Mouse (Mus musculus) MEL (cell line): ENCODE data around the gene Rhcg. TPM values are rescaled to one million over a fixed set of nuclear protein-coding genes. Genes with fewer than 3 reads are reported as not detected.

Experiments used
- DNase-seq: peaks from one replicate; pipeline ENCODE4 v3.0.0; 2011; ENCODE audit warnings: low read depth, low spot score
- H3K27ac ChIP-seq: 2 replicates; pipeline ENCODE4 v1.5.1; 2012; ENCODE audit warnings: low read depth, mild to moderate bottlenecking, control low read depth, low read length, moderate library complexity; ENCODE audit not compliant: control insufficient read depth
- H3K27me3 ChIP-seq, 2 experiments: fragments of 150-350 bp in 1 of 2; sonication (generic) in 1 of 2; 2 replicates each; pipeline ENCODE4 v1.6.1; 2012; ENCODE audit warnings: low read length in 2 of 2, mild to moderate bottlenecking in 2 of 2, improper control_type of control experiment in 1 of 2, moderate library complexity in 1 of 2; ENCODE audit not compliant: insufficient read depth in 2 of 2, control insufficient read depth in 1 of 2
- H3K36me3 ChIP-seq, 2 experiments: 2 replicates each; pipeline ENCODE4 v1.6.1; 2012 to 2014; ENCODE audit warnings: low read length in 2 of 2, improper control_type of control experiment in 1 of 2, inconsistent platforms in 1 of 2, mild to moderate bottlenecking in 1 of 2; ENCODE audit not compliant: insufficient read depth in 2 of 2, control insufficient read depth in 1 of 2
- H3K4me1 ChIP-seq, 2 experiments: fragments of 150-350 bp in 1 of 2; sonication (generic) in 1 of 2; 2 replicates each; pipeline ENCODE4 v1.6.1; 2012; ENCODE audit warnings: low read length in 2 of 2, improper control_type of control experiment in 1 of 2, mild to moderate bottlenecking in 1 of 2; ENCODE audit not compliant: insufficient read depth in 2 of 2, control insufficient read depth in 1 of 2
- H3K4me3 ChIP-seq, 2 experiments: fragments of 150-350 bp in 1 of 2; sonication (generic) in 1 of 2; 2 replicates each; pipeline ENCODE4 v1.5.1; 2012; ENCODE audit warnings: low read depth in 2 of 2, low read length in 2 of 2, mild to moderate bottlenecking in 2 of 2, moderate library complexity in 2 of 2, control low read depth in 1 of 2, improper control_type of control experiment in 1 of 2; ENCODE audit not compliant: control insufficient read depth in 1 of 2, insufficient read depth in 1 of 2
- H3K79me2 ChIP-seq: 2 replicates; pipeline ENCODE4 v1.6.1; 2012; ENCODE audit warnings: mild to moderate bottlenecking, low read length, moderate library complexity; ENCODE audit not compliant: control insufficient read depth, poor library complexity, insufficient read depth
- H3K9ac ChIP-seq: 2 replicates; pipeline ENCODE4 v1.6.1; 2012; ENCODE audit warnings: low read depth, mild to moderate bottlenecking, control low read depth, low read length, moderate library complexity; ENCODE audit not compliant: control insufficient read depth, poor library complexity, severe bottlenecking
- H3K9me3 ChIP-seq: fragments of 150-350 bp; sonication (generic); replicated peaks from 2 replicates; pipeline ENCODE4 v1.6.1; 2012; ENCODE audit warnings: mild to moderate bottlenecking, low read length, improper control_type of control experiment, moderate library complexity; ENCODE audit not compliant: insufficient read depth
- BHLHE40 ChIP-seq: IDR thresholded peaks from 2 replicates; pipeline ENCODE4 v1.6.1; 2012; ENCODE audit warnings: low read depth, mild to moderate bottlenecking, inconsistent platforms, low read length, improper control_type of control experiment, borderline replicate concordance
- E2F4 ChIP-seq: IDR thresholded peaks from 2 replicates; pipeline ENCODE4 v1.6.1; 2011; ENCODE audit warnings: low read depth, low read length, improper control_type of control experiment, borderline replicate concordance
- JUND ChIP-seq: IDR thresholded peaks from 2 replicates; pipeline ENCODE4 v1.6.1; 2011; ENCODE audit warnings: low read depth, mild to moderate bottlenecking, improper control_type of control experiment, low read length
- MAFK ChIP-seq: IDR thresholded peaks from 2 replicates; pipeline ENCODE4 v1.6.1; 2011; ENCODE audit warnings: low read depth, mild to moderate bottlenecking, low read length, improper control_type of control experiment, borderline replicate concordance
- MAX ChIP-seq: IDR thresholded peaks from 2 replicates; pipeline ENCODE4 v1.6.1; 2011; ENCODE audit warnings: low read length, improper control_type of control experiment
- MYB ChIP-seq: IDR thresholded peaks from 2 replicates; pipeline ENCODE4 v1.6.1; 2011; ENCODE audit warnings: mild to moderate bottlenecking, low read depth, low read length, improper control_type of control experiment
- MYC ChIP-seq: IDR thresholded peaks from 2 replicates; pipeline ENCODE4 v1.6.1; 2011; ENCODE audit warnings: low read depth, mild to moderate bottlenecking, low read length, improper control_type of control experiment, moderate library complexity
- POLR2AphosphoS5 ChIP-seq: IDR thresholded peaks from 2 replicates; pipeline ENCODE4 v1.6.1; 2012; ENCODE audit warnings: low read depth, borderline replicate concordance, mild to moderate bottlenecking, inconsistent platforms, low read length, moderate library complexity, mixed read lengths
- RAD21 ChIP-seq: IDR thresholded peaks from 2 replicates; pipeline ENCODE4 v1.6.1; 2011; ENCODE audit warnings: mild to moderate bottlenecking, low read depth, low read length, improper control_type of control experiment
- USF2 ChIP-seq, 2 experiments: IDR thresholded peaks; 2 replicates each; pipeline ENCODE4 v1.6.1; 2011 to 2012; ENCODE audit warnings: improper control_type of control experiment in 2 of 2, low read length in 2 of 2, borderline replicate concordance in 1 of 2, inconsistent platforms in 1 of 2, low read depth in 1 of 2, mild to moderate bottlenecking in 1 of 2; ENCODE audit not compliant: insufficient read depth in 1 of 2
- ZMIZ1 ChIP-seq: IDR thresholded peaks from 2 replicates; pipeline ENCODE4 v1.6.1; 2012; ENCODE audit warnings: low read depth, mild to moderate bottlenecking, inconsistent platforms, low read length, improper control_type of control experiment, moderate library complexity
- polyA plus RNA-seq, 2 experiments: library from polyadenylated mRNA; stranded (reverse) in 1 of 2; unstranded in 1 of 2; fragments of >175 nt in 1 of 2; fragments of >200 nt in 1 of 2; gene quantifications; 2 replicates each; pipeline versions ENCODE4 v1.2.1 to v1.2.4; 2012; ENCODE audit warnings: low replicate concordance in 2 of 2, low read depth in 1 of 2; ENCODE audit not compliant: insufficient read length in 2 of 2, insufficient read depth in 1 of 2, missing spikeins in 1 of 2
- total RNA-seq: library from RNA; depleted of rRNA; stranded (reverse); fragments of 300-350 nt; gene quantifications from 2 replicates; pipeline ENCODE4 v1.2.3, GENCODE M21; 2012; rRNA removed

The Rhcg gene
- total and polyA plus RNA-seq, 3 experiments: not detected

DNA sequence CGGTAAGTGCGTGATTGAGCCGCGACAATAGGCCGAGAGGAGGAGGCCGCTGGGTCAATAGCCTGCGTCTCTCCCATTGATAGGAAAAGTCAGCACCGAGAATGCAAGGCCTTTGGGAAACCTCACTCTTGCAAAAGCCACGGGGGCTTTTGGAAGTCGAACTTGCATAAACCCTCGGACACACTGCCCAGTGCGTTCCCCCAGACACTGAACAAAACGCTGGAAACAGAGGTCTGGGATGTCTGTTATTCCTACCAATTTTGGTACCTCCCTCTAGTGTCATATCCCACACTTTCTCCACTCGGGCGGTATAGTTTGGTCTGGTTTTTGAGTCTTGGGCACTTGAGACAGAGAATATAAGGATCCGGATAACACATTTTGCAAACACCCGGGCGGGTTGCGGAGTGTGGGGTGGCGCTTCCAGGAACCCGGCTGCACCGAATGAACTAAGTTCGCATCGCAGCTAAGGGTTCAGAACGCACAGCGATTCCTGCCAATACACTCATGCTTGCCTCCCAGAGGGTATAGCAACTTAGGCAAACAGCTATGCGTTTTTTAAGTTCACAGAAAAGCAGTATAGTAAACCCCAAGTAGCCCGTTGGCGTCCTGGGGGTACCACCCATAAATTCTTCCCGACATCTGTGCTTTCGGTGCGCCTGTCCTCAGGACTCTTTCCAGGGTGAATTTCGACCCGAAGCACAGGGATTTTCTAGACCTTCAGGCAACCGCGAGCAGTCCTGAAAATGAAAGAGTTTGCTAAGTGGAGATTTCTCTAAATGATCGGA is 73.0 kb downstream of the Rhcg start:
- Histone ChIP-seq H3K4me1 (no peaks in the 10 kb centered on the region), H3K9ac (no peak overlapping the region), H3K79me2 (no peaks in the 10 kb centered on the region), H3K27me3 (peaks cover under 1 to 6% of the 10 kb centered on the region in 2 experiments), H3K27ac (no peak overlapping the region), H3K4me3 (no peak overlapping the region), H3K9me3 (no peaks in the 10 kb centered on the region), H3K36me3 (no peaks in the 10 kb centered on the region)
- no peak for DNase-seq
- TF ChIP-seq MYC: no peak
- TF ChIP-seq MYB: no peak
- no peak for TF ChIP-seq POLR2AphosphoS5
- TF ChIP-seq RAD21: no peak
- TF ChIP-seq ZMIZ1: no peak
- no peak for TF ChIP-seq MAFK
- TF ChIP-seq USF2 (IDR thresholded peaks at IDR 0.05; ENCODE audit: borderline replicate concordance in 1 of 2, insufficient read depth in 1 of 2, low read depth in 1 of 2, low read length in 2 of 2): no peak
- TF ChIP-seq MAX: no peak
- TF ChIP-seq JUND: no peak
- TF ChIP-seq BHLHE40: no peak
- TF ChIP-seq E2F4: no peak

Other genes starting within 250 kb of the Rhcg start
- 0.12 and 0.16 TPM in 2 replicates for gene Rlbp1, start 230.6 kb downstream of the Rhcg start, total RNA-seq
- gene Rlbp1, start 230.6 kb downstream of the Rhcg start, polyA plus RNA-seq: under 1 TPM in 1 of 2 experiments, not detected in 1; 0.17 TPM
- gene Fanci, start 225.7 kb downstream of the Rhcg start, total RNA-seq: 6.9 and 8.4 TPM in 2 replicates
- 1 to 10 TPM in 1 of 2 experiments, not detected in 1; 9.0 TPM for gene Fanci, start 225.7 kb downstream of the Rhcg start, polyA plus RNA-seq
- gene Polg, start 151.3 kb downstream of the Rhcg start, total RNA-seq: 66.8 and 82.7 TPM in 2 replicates
- 100 to 1,000 TPM in 1 of 2 experiments, not detected in 1; 129 TPM for gene Polg, start 151.3 kb downstream of the Rhcg start, polyA plus RNA-seq
- 10.6 and 12.9 TPM in 2 replicates for gene Ticrr, start 42.5 kb upstream of the Rhcg start, total RNA-seq
- gene Ticrr, start 42.5 kb upstream of the Rhcg start, polyA plus RNA-seq: 10 to 100 TPM; 23.8 to 55.6 TPM
- 12.1 and 13.1 TPM in 2 replicates for gene Kif7, start 98.1 kb upstream of the Rhcg start, total RNA-seq
- gene Kif7, start 98.1 kb upstream of the Rhcg start, polyA plus RNA-seq: 10 to 100 TPM in 1 of 2 experiments, not detected in 1; 15.6 TPM
- 0.10 and 0.19 TPM in 2 replicates for gene Plin1, start 115.2 kb upstream of the Rhcg start, total RNA-seq
- under 1 TPM in 1 of 2 experiments, not detected in 1; 0.08 TPM for gene Plin1, start 115.2 kb upstream of the Rhcg start, polyA plus RNA-seq
- 3.4 and 3.9 TPM in 2 replicates for gene Pex11a, start 125.5 kb upstream of the Rhcg start, total RNA-seq
- gene Pex11a, start 125.5 kb upstream of the Rhcg start, polyA plus RNA-seq: 1 to 10 TPM in 1 of 2 experiments, not detected in 1; 8.7 TPM
- 0.16 and 0.23 TPM in 2 replicates for gene Wdr93, start 125.5 kb upstream of the Rhcg start, total RNA-seq
- gene Wdr93, start 125.5 kb upstream of the Rhcg start, polyA plus RNA-seq: under 1 TPM in 1 of 2 experiments, not detected in 1; 0.40 TPM
- gene Mesp1, start 176.1 kb upstream of the Rhcg start, total RNA-seq: not detected in 2 replicates
- gene Mesp1, start 176.1 kb upstream of the Rhcg start, polyA plus RNA-seq: not detected
- not detected in 2 replicates for gene Mesp2, start 193.1 kb upstream of the Rhcg start, total RNA-seq
- gene Mesp2, start 193.1 kb upstream of the Rhcg start, polyA plus RNA-seq: not detected
- gene Anpep, start 243.4 kb upstream of the Rhcg start, total RNA-seq: 7.6 and 11.2 TPM in 2 replicates
- gene Anpep, start 243.4 kb upstream of the Rhcg start, polyA plus RNA-seq: 10 to 100 TPM; 40.2 to 77.2 TPM